Mouse (Mus musculus) erythroblast, embryonic 14.5 days (primary cell): Measurements from ENCODE around the gene Brinp2. TPM values are rescaled to one million over a fixed set of nuclear protein-coding genes. Genes with fewer than 3 reads are reported as not detected.

Experiments used
- H3K27me3 ChIP-seq: 2 replicates; pipeline ENCODE4 v1.6.1; 2012; ENCODE audit warnings: inconsistent platforms; ENCODE audit not compliant: control insufficient read depth
- H3K36me3 ChIP-seq: 2 replicates; pipeline ENCODE4 v1.6.1; 2012; ENCODE audit warnings: mild to moderate bottlenecking, inconsistent platforms; ENCODE audit not compliant: control insufficient read depth
- H3K4me1 ChIP-seq: 2 replicates; pipeline ENCODE4 v1.6.1; 2012; ENCODE audit warnings: inconsistent platforms; ENCODE audit not compliant: control insufficient read depth
- H3K4me3 ChIP-seq: replicated peaks from 2 replicates; pipeline ENCODE3; 2012; ENCODE audit warnings: moderate library complexity, mild to moderate bottlenecking, inconsistent platforms
- H3K9me3 ChIP-seq: 2 replicates; pipeline ENCODE4 v1.6.1; 2012; ENCODE audit warnings: low read length, inconsistent platforms, mixed read lengths; ENCODE audit not compliant: control insufficient read depth
- GATA1 ChIP-seq: IDR thresholded peaks from 2 replicates; pipeline ENCODE4 v1.6.1; 2012; ENCODE audit warnings: low read length, inconsistent platforms, mixed read lengths
- TAL1 ChIP-seq: IDR thresholded peaks from 3 replicates; pipeline ENCODE4 v1.6.1; 2012; ENCODE audit warnings: low read length, inconsistent platforms, mixed read lengths
- polyA plus RNA-seq: library from polyadenylated mRNA; stranded (reverse); fragments of >175 nt; gene quantifications from 2 replicates; pipeline ENCODE4 v1.2.3, GENCODE M21; 2012

Gene Brinp2
- polyA plus RNA-seq, 1 experiment = not detected

GRCm38 (mm10) chr1:158241848-158242556 is 114.1 kb downstream of the Brinp2 start:
- no peaks in the 10 kb centered on the region for H3K36me3 ChIP-seq
- no peaks in the 10 kb centered on the region for H3K27me3 ChIP-seq
- no peak overlapping the region for H3K4me3 ChIP-seq
- no peaks in the 10 kb centered on the region for H3K4me1 ChIP-seq
- H3K9me3 ChIP-seq = peaks cover 11% of the 10 kb centered on the region
- TF ChIP-seq GATA1 (no peak), TAL1 (no peak)

DNA sequence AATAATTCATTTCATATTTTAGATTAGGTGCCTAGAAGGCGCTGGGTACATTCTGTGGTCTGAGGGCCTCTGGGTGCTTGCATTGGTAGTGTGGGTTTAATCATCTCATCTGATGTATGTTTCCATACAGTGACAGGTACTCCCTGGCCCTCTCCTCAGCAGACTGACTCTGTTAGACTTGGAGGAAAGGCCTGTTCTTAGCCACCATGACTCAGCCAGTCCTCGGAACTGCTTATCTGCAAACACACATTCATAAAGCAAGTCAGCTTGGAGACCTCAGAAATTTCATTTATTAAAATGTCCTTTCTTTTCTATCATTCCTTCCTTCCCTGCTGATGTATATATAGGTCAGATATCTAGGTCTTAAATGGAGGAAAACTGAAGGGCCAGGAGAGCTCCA is 116.3 kb downstream of the Brinp2 start:
- Histone ChIP-seq H3K4me3 (no peak overlapping the region), H3K9me3 (no peaks in the 10 kb centered on the region), H3K36me3 (no peaks in the 10 kb centered on the region), H3K27me3 (no peaks in the 10 kb centered on the region), H3K4me1 (no peaks in the 10 kb centered on the region)
- TF ChIP-seq GATA1 (no peak), TAL1 (no peak)

DNA sequence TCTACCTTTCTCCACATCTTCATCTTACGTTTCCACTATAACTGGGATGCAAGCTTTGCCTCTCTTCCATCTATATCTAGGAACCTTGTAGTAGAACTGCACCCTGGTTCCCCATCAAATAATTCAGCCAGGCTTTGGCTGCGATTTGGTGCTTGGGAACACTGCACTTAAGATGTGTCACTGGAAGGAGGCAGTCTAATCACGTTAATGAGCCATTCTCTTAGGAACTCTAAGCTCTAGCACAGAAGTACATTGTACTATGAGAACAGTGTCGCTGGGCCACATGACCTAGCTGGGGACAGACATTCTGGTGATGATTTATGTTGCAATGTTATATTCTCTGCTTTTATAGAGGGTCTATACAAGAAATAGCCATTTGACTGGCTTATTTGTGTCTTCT is 117.4 kb downstream of the Brinp2 start:
- no peaks in the 10 kb centered on the region for H3K9me3 ChIP-seq
- TF ChIP-seq TAL1 (no peak), GATA1 (no peak)
- H3K4me1 ChIP-seq = no peaks in the 10 kb centered on the region
- no peaks in the 10 kb centered on the region for H3K36me3 ChIP-seq
- H3K27me3 ChIP-seq = no peaks in the 10 kb centered on the region
- H3K4me3 ChIP-seq = no peak overlapping the region

GRCm38 (mm10) chr1:158228687-158229224 is 127.4 kb downstream of the Brinp2 start:
- H3K9me3 ChIP-seq = peaks cover 5% of the 10 kb centered on the region; the same call in 1 of the 2 replicates
- TF ChIP-seq TAL1 = no peak
- no peak for TF ChIP-seq GATA1

DNA sequence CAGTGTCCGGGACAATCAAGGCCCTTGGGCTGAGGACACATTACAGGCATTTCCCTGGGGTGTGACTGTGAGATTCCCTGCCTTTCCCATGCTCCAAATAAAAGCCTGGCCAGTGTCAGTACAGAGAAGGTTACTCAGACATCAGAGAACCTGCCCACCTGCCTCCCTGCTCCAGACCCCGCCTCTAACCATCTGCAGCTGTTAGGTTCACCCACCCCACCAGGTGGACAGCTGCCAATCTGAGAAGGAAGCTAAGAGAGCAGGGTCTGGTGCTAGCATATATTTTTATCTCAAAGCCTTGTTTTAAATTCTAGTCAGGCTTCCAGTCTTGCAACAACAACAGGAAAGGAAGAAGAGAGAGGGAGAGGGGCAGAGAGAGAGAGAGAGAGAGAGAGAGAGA is 128.9 kb downstream of the Brinp2 start:
- H3K27me3 ChIP-seq = no peaks in the 10 kb centered on the region
- TF ChIP-seq GATA1 (no peak), TAL1 (no peak)
- no peaks in the 10 kb centered on the region for H3K36me3 ChIP-seq
- H3K9me3 ChIP-seq = peaks cover 5% of the 10 kb centered on the region; the same call in 1 of the 2 replicates
- no peaks in the 10 kb centered on the region for H3K4me1 ChIP-seq
- no peak overlapping the region for H3K4me3 ChIP-seq

More at GRCm38 (mm10) chr1:158228687-158229224, 127.4 kb downstream of the Brinp2 start:
- no peaks in the 10 kb centered on the region for H3K27me3 ChIP-seq
- H3K4me3 ChIP-seq = no peak overlapping the region
- no peaks in the 10 kb centered on the region for H3K4me1 ChIP-seq
- no peaks in the 10 kb centered on the region for H3K36me3 ChIP-seq

- no peaks in the 10 kb centered on the region for H3K36me3 ChIP-seq
- H3K4me3 ChIP-seq = no peak overlapping the region
- H3K27me3 ChIP-seq = no peaks in the 10 kb centered on the region
- H3K9me3 ChIP-seq = peaks cover 9% of the 10 kb centered on the region
- no peaks in the 10 kb centered on the region for H3K4me1 ChIP-seq
- TF ChIP-seq TAL1 (no peak), GATA1 (no peak)
Observed at GRCm38 (mm10) chr1:158226689-158227088, 129.4 kb downstream of the Brinp2 start.

DNA sequence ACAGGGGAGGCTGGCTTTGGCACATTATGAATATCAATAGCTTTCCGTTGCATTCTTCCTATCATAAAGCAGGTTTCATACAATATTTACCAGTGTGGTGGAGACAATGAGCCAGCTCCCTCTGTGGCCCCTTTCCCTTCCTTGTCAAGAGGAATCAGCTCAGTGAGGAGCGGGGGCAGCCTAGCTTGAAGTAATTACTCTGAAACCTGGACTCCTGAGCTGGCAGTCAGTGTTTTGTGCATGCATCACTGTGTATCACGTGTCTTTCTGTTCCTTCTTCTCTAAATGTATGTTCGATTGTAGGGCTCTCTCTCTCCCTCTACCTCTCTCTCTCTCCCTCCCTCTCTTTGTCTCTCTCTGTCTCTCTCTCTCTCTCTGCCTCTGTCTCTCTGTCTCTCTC is 135.1 kb downstream of the Brinp2 start:
- Histone ChIP-seq H3K27me3 (no peaks in the 10 kb centered on the region), H3K4me3 (no peak overlapping the region), H3K4me1 (no peaks in the 10 kb centered on the region), H3K36me3 (no peaks in the 10 kb centered on the region), H3K9me3 (peaks cover 4% of the 10 kb centered on the region)
- TF ChIP-seq GATA1 (no peak), TAL1 (no peak)

DNA sequence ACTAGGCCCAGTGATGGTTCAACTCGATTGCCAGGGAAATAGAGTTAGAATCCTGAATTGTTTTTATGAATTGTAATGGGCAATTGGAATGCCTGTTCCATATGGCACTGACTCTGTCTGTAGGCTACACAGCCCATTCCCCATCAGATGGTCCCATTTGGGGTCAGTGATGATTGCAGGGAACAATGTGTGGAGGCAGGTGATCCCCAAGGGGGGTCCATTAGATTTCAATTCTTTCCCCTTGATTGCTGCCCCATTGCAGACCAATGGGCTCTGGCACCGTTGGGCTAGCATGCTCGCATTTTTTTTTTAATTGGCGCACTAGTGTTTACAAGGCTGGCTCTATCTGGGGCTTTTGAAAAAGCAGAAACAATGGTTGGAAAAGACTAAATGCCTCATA is 136.0 kb downstream of the Brinp2 start:
- Histone ChIP-seq H3K4me1 (no peaks in the 10 kb centered on the region), H3K9me3 (peaks cover 4% of the 10 kb centered on the region), H3K27me3 (no peaks in the 10 kb centered on the region), H3K36me3 (no peaks in the 10 kb centered on the region), H3K4me3 (no peak overlapping the region)
- TF ChIP-seq GATA1 (no peak), TAL1 (no peak)

GRCm38 (mm10) chr1:158218750-158219149 is 137.4 kb downstream of the Brinp2 start:
- no peak for TF ChIP-seq GATA1
- TF ChIP-seq TAL1 = no peak
- H3K27me3 ChIP-seq = no peaks in the 10 kb centered on the region
- H3K36me3 ChIP-seq = no peaks in the 10 kb centered on the region
- no peak overlapping the region for H3K4me3 ChIP-seq
- no peaks in the 10 kb centered on the region for H3K4me1 ChIP-seq
- peaks cover 4% of the 10 kb centered on the region for H3K9me3 ChIP-seq

- Histone ChIP-seq H3K4me1 (no peaks in the 10 kb centered on the region), H3K9me3 (peaks cover 4% of the 10 kb centered on the region), H3K36me3 (no peaks in the 10 kb centered on the region), H3K27me3 (no peaks in the 10 kb centered on the region), H3K4me3 (no peak overlapping the region)
- TF ChIP-seq GATA1 (no peak), TAL1 (no peak)
Observed at GRCm38 (mm10) chr1:158218294-158218693, 137.8 kb downstream of the Brinp2 start.
